Mouse (Mus musculus): ENCODE measurements around the gene Muc13. TPM values are rescaled to one million over a fixed set of nuclear protein-coding genes. Genes with fewer than 3 reads are reported as not detected.

The Muc13 gene
- total RNA-seq, 1 experiment from 2014 or later, result not detected

- no peak for DNase-seq
Measured at GRCm38 (mm10) chr16:33828496-33828895, 34.7 kb downstream of the Muc13 start.

GRCm38 (mm10) chr16:33829301-33829831 lies 35.5 kb downstream of the Muc13 start, which contains the start of gene Itgb5:
Gene Itgb5, plus strand, starts transcription at chr16:33829665.
- DNase-seq, result peak; percentile 90

- peak; percentile 61 for DNase-seq
Measured at GRCm38 (mm10) chr16:33829842-33830511, 36.1 kb downstream of the Muc13 start.

GRCm38 (mm10) chr16:33830512-33831105 lies 36.8 kb downstream of the Muc13 start:
- DNase-seq, result no peak

GRCm38 (mm10) chr16:33832057-33832456 lies 38.2 kb downstream of the Muc13 start:
- no peak for DNase-seq

- peak; percentile 35 for DNase-seq
Measured at GRCm38 (mm10) chr16:33832728-33833428, 39.0 kb downstream of the Muc13 start.

- DNase-seq, result no peak
Measured at GRCm38 (mm10) chr16:33833429-33833753, 39.6 kb downstream of the Muc13 start.

GRCm38 (mm10) chr16:33833781-33834482 lies 40.1 kb downstream of the Muc13 start:
- peak; percentile 72 for DNase-seq

- DNase-seq, result no peak
Measured at GRCm38 (mm10) chr16:33836676-33837075, 42.8 kb downstream of the Muc13 start.

GRCm38 (mm10) chr16:33837191-33837590 lies 43.4 kb downstream of the Muc13 start:
- DNase-seq, result peak; percentile 39

GRCm38 (mm10) chr16:33840616-33841015 lies 46.8 kb downstream of the Muc13 start:
- no peak for DNase-seq

- DNase-seq, result no peak
Measured at GRCm38 (mm10) chr16:33842081-33842880, 48.4 kb downstream of the Muc13 start.

GRCm38 (mm10) chr16:33844150-33844611 lies 50.3 kb downstream of the Muc13 start:
- no peak for DNase-seq

GRCm38 (mm10) chr16:33844866-33845265 lies 51.0 kb downstream of the Muc13 start:
- no peak for DNase-seq

- no peak for DNase-seq
Measured at GRCm38 (mm10) chr16:33853271-33853670, 59.4 kb downstream of the Muc13 start.

- DNase-seq, result no peak
Measured at GRCm38 (mm10) chr16:33858766-33859165, 64.9 kb downstream of the Muc13 start.

- DNase-seq, result no peak
Measured at GRCm38 (mm10) chr16:33859380-33859779, 65.5 kb downstream of the Muc13 start.

- DNase-seq, result peak; percentile 92
Measured at GRCm38 (mm10) chr16:33859988-33860700, 66.3 kb downstream of the Muc13 start.

- no peak for DNase-seq
Measured at GRCm38 (mm10) chr16:33862406-33862805, 68.6 kb downstream of the Muc13 start.

GRCm38 (mm10) chr16:33863208-33863751 lies 69.4 kb downstream of the Muc13 start:
- DNase-seq, result no peak

Measured in adrenal gland, postnatal 25 days (tissue).